Mouse (Mus musculus) myocyte (in vitro differentiated cells): ENCODE data around the gene Vwa1.

ENCODE experiments used
- CEBPB ChIP-seq: IDR thresholded peaks from 2 replicates; pipeline ENCODE4 v1.6.1; 2011; ENCODE audit warnings: mild to moderate bottlenecking, moderate library complexity; ENCODE audit not compliant: poor library complexity, insufficient read depth, severe bottlenecking
- E2F4 ChIP-seq: IDR thresholded peaks from one replicate; pipeline ENCODE4 v1.6.1; 2011; ENCODE audit warnings: mild to moderate bottlenecking, control low read depth, moderate library complexity; ENCODE audit not compliant: insufficient read depth
- MAX ChIP-seq: IDR thresholded peaks from one replicate; pipeline ENCODE4 v1.6.1; 2011; ENCODE audit warnings: low read depth, mild to moderate bottlenecking, control low read depth
- MYOD1 ChIP-seq, 3 experiments: IDR thresholded peaks; one replicate each; pipeline ENCODE4 v1.6.1; 2011; ENCODE audit warnings: control low read depth in 2 of 3, low read depth in 2 of 3, mild to moderate bottlenecking in 2 of 3, moderate library complexity in 1 of 3; ENCODE audit not compliant: insufficient read length in 2 of 3, control insufficient read depth in 1 of 3
- MYOG ChIP-seq, 3 experiments: IDR thresholded peaks; one replicate each; pipeline ENCODE4 v1.6.1; 2011; ENCODE audit warnings: control low read depth in 2 of 3, low read depth in 2 of 3, mild to moderate bottlenecking in 2 of 3; ENCODE audit not compliant: insufficient read length in 2 of 3, control insufficient read depth in 1 of 3, insufficient read depth in 1 of 3
- POLR2A ChIP-seq: IDR thresholded peaks from one replicate; pipeline ENCODE4 v1.6.1; 2011; ENCODE audit warnings: low read depth, mild to moderate bottlenecking, control low read depth, moderate library complexity; ENCODE audit not compliant: insufficient read length
- POLR2AphosphoS2 ChIP-seq: IDR thresholded peaks from one replicate; pipeline ENCODE4 v1.6.1; 2011; ENCODE audit warnings: low read depth, control low read depth; ENCODE audit not compliant: insufficient read length
- SRF ChIP-seq: IDR thresholded peaks from one replicate; pipeline ENCODE4 v1.6.1; 2011; ENCODE audit warnings: low read depth; ENCODE audit not compliant: control insufficient read depth, insufficient read length
- TCF12 ChIP-seq: IDR thresholded peaks from one replicate; pipeline ENCODE4 v1.6.1; 2011; ENCODE audit warnings: mild to moderate bottlenecking, control low read depth; ENCODE audit not compliant: poor library complexity, insufficient read depth, severe bottlenecking
- TCF3 ChIP-seq: IDR thresholded peaks from one replicate; pipeline ENCODE4 v1.6.1; 2011; ENCODE audit warnings: low read depth, control low read depth; ENCODE audit not compliant: insufficient read length
- USF1 ChIP-seq: IDR thresholded peaks from one replicate; pipeline ENCODE4 v1.6.1; 2011; ENCODE audit warnings: low read depth, mild to moderate bottlenecking, control low read depth, moderate library complexity

DNA sequence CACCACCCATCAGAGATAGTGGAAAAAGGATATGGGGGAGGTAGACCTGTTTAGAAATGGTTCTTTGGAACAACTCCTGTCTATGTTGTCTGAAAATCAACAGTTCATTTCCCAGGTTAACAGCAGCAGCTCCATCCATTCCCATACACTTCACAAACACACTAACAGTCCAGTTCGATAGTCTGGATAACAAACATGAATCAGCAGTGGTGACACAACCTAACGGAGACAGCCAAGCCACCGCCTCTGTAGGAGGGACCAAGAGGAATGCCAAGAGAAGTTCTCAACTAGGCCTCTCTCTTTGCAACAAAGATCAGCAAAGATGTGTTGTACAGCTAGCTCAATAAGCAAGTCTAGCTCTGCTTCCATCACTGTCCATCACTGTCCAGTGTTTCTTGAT lies 12.1 kb downstream of the Vwa1 start:
- TF ChIP-seq POLR2A (no peak), CEBPB (no peak), E2F4 (no peak), TCF3 (no peak), MAX (no peak), MYOG (IDR thresholded peaks at IDR 0.05; ENCODE audit: control insufficient read depth in 1 of 3, insufficient read depth in 1 of 3, insufficient read length in 2 of 3, low read depth in 2 of 3) (no peak), TCF12 (no peak), POLR2AphosphoS2 (no peak), MYOD1 (IDR thresholded peaks at IDR 0.05; ENCODE audit: control insufficient read depth in 1 of 3, insufficient read length in 2 of 3, low read depth in 2 of 3) (no peak), SRF (no peak), USF1 (no peak)
